Mouse (Mus musculus) hindbrain, embryonic 15.5 days (tissue): ENCODE results near the gene Pik3ca. TPM values are rescaled to one million over a fixed set of nuclear protein-coding genes. Genes with fewer than 3 reads are reported as not detected.

Experiments used
- ATAC-seq: fragments of 200-750 bp; cut with Nextera tagmentation; 2 replicates; pipeline ENCODE4 v1.8.0; 2017; ENCODE audit warnings: low read depth, moderate number of reproducible peaks, moderate TSS enrichment; ENCODE audit not compliant: low FRiP score
- H3K27ac ChIP-seq: fragments of 300-500 bp; sonication (generic); replicated peaks from 2 replicates; pipeline ENCODE4 v1.5.1; 2015; ENCODE audit warnings: mild to moderate bottlenecking, inconsistent platforms
- H3K27me3 ChIP-seq: fragments of 300-500 bp; sonication (generic); 2 replicates; pipeline ENCODE4 v1.6.1; 2015; ENCODE audit warnings: control low read depth, inconsistent platforms
- H3K36me3 ChIP-seq: fragments of 300-500 bp; sonication (generic); 2 replicates; pipeline ENCODE4 v1.6.1; 2015; ENCODE audit warnings: control low read depth, inconsistent platforms
- H3K4me1 ChIP-seq: fragments of 300-500 bp; sonication (generic); replicated peaks from 2 replicates; pipeline ENCODE4 v1.6.1; 2015; ENCODE audit warnings: control low read depth, inconsistent platforms
- H3K4me2 ChIP-seq: fragments of 300-500 bp; sonication (generic); 2 replicates; pipeline ENCODE4 v1.6.1; 2015; ENCODE audit warnings: moderate library complexity, mild to moderate bottlenecking, inconsistent platforms
- H3K4me3 ChIP-seq: fragments of 300-500 bp; sonication (generic); 2 replicates; pipeline ENCODE4 v1.5.1; 2015; ENCODE audit warnings: mild to moderate bottlenecking, inconsistent platforms
- H3K9ac ChIP-seq: fragments of 300-500 bp; sonication (generic); 2 replicates; pipeline ENCODE4 v1.6.1; 2015; ENCODE audit warnings: inconsistent platforms
- H3K9me3 ChIP-seq: fragments of 300-500 bp; sonication (generic); 2 replicates; pipeline ENCODE4 v1.6.1; 2016; ENCODE audit warnings: control low read depth, inconsistent platforms
- WGBS: fragments of 180-500 bp; shearing (Covaris S2); methylation state at CpG from one replicate; pipeline ENCODE4 v1.1.7; 2015; 5-methylcytosine and 5-hydroxymethylcytosine counted together
- polyA plus RNA-seq: library from polyadenylated mRNA; unstranded; fragments of >200 nt; fragmentation: Nextera tagmentation; extraction: Ambion mirVana; gene quantifications from 2 replicates; pipeline ENCODE4 v1.2.1, GENCODE M21; 2015

Pik3ca gene
- polyA plus RNA-seq, 1 experiment from 2014 or later: 10.8 TPM

GRCm38 (mm10) chr3:32470449-32470848, 73.0 kb downstream of the Pik3ca start:
- Histone ChIP-seq H3K9ac (no peak overlapping the region), H3K9me3 (no peaks in the 10 kb centered on the region), H3K4me2 (no peak overlapping the region), H3K36me3 (no peaks in the 10 kb centered on the region), H3K4me3 (no peak overlapping the region), H3K27me3 (no peaks in the 10 kb centered on the region), H3K4me1 (no peaks in the 10 kb centered on the region), H3K27ac (no peak overlapping the region)
- ATAC-seq: no peak
- 67% methylated on average over 7 of the region's 7 CpGs for WGBS

GRCm38 (mm10) chr3:32471098-32471497, 73.6 kb downstream of the Pik3ca start:
- Histone ChIP-seq H3K27me3 (no peaks in the 10 kb centered on the region), H3K4me1 (no peaks in the 10 kb centered on the region), H3K9me3 (no peaks in the 10 kb centered on the region), H3K9ac (no peak overlapping the region), H3K27ac (no peak overlapping the region), H3K4me2 (no peak overlapping the region), H3K36me3 (no peaks in the 10 kb centered on the region), H3K4me3 (no peak overlapping the region)
- 83% methylated on average over 6 of the region's 6 CpGs for WGBS
- ATAC-seq: no peak

DNA sequence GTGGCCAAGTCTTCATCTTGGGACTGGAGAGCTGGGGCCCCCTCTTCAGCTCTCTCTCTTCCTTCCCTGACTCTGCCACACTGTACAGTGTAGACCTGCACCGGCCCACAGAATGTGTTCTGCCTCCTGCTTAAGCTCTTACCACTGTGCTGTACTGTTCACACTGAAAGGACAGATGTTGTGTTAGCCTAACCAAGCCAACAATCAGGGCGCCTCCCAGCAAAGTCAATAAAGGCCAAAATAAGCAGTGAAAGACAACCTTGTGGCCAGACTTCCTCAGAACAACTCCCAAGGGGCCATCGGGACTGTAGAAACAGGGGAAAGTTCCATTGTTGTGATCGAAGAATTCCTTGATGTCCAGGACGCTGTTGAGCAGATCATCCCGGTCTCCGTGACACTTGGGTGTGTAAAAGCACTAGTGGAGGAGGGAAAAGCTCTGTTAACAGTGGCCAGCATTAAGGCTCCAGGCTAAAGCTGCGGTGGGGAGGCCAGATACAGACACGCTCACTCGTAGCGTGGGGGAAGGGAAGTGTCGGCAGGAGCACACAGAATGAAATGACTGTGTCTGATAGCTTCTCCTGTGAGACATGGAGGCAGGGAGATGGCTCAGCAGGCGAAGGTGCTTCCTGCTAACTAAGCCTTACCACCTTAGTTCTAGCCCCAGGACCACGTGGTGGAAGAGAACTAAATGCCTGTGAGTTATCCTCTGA, 74.9 kb downstream of the Pik3ca start:
- Histone ChIP-seq H3K4me2 (no peak overlapping the region), H3K36me3 (no peaks in the 10 kb centered on the region)
- 0 out of 2 replicates have a peak, but pooled peaks have one; percentile 19 for ATAC-seq

DNA sequence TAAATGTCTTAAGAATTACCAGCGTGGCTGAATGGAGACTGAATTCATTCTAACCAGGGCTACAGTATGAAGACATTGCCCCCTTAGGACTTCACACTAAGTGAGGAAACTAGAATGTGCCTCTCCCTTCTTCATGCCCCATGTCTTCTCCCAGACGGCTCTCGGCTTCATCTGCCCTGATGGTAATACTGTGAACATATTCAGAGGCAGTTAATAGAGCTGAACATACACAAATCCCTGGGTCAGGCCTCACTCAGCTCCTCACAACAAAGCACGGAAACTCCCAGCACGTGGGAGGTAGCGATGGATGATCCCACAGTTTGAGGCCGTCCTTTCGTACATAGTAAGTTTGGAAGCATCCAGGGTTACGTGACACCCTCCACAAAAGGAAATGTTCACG, 75.7 kb downstream of the Pik3ca start:
- Histone ChIP-seq H3K27ac (no peak overlapping the region), H3K4me2 (no peak overlapping the region), H3K27me3 (no peaks in the 10 kb centered on the region), H3K9me3 (no peaks in the 10 kb centered on the region), H3K4me3 (no peak overlapping the region), H3K9ac (no peak overlapping the region), H3K36me3 (no peaks in the 10 kb centered on the region), H3K4me1 (no peaks in the 10 kb centered on the region)
- 80% methylated on average over 10 of the region's 10 CpGs for WGBS
- no peak for ATAC-seq

More for the DNA sequence above, 74.9 kb downstream of the Pik3ca start:
- Histone ChIP-seq H3K27me3 (no peaks in the 10 kb centered on the region), H3K9me3 (no peaks in the 10 kb centered on the region), H3K4me1 (no peaks in the 10 kb centered on the region), H3K4me3 (no peak overlapping the region), H3K27ac (no peak overlapping the region), H3K9ac (no peak overlapping the region)
- 74% methylated on average over 14 of the region's 14 CpGs for WGBS

DNA sequence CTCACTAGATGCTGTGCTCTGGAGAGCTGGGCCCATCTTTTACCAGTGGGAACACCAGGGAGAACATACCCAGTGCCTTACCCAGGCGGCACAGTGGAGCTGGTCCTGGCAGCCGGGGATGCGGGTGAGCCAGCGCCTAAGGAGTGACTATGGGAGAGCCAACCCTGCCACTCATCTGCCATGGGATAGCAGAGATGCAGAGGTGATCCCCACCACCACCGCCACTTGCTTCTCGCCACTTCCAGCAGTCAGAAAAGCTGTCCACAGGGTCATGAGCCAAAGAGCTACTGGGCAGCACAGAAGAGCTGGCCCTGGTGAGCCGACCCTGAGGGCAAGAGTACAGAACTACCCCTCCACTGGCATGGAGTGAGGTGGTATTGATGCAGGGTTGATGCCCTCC, 82.5 kb downstream of the Pik3ca start:
- H3K4me2 ChIP-seq: no peak overlapping the region
- no peak overlapping the region for H3K9ac ChIP-seq
- H3K36me3 ChIP-seq: no peaks in the 10 kb centered on the region
- no peak for ATAC-seq
- H3K27ac ChIP-seq: no peak overlapping the region
- H3K4me3 ChIP-seq: no peak overlapping the region
- no peaks in the 10 kb centered on the region for H3K4me1 ChIP-seq
- 88% methylated on average over 7 of the region's 7 CpGs for WGBS
- H3K9me3 ChIP-seq: no peaks in the 10 kb centered on the region
- no peaks in the 10 kb centered on the region for H3K27me3 ChIP-seq

GRCm38 (mm10) chr3:32483035-32483434, 85.6 kb downstream of the Pik3ca start:
- no peak overlapping the region for H3K4me3 ChIP-seq
- ATAC-seq: no peak
- H3K27ac ChIP-seq: no peak overlapping the region
- H3K4me1 ChIP-seq: no peaks in the 10 kb centered on the region
- WGBS: 85% methylated on average over 3 of the region's 3 CpGs
- no peak overlapping the region for H3K4me2 ChIP-seq
- no peaks in the 10 kb centered on the region for H3K9me3 ChIP-seq
- no peaks in the 10 kb centered on the region for H3K27me3 ChIP-seq
- no peak overlapping the region for H3K9ac ChIP-seq
- no peaks in the 10 kb centered on the region for H3K36me3 ChIP-seq

DNA sequence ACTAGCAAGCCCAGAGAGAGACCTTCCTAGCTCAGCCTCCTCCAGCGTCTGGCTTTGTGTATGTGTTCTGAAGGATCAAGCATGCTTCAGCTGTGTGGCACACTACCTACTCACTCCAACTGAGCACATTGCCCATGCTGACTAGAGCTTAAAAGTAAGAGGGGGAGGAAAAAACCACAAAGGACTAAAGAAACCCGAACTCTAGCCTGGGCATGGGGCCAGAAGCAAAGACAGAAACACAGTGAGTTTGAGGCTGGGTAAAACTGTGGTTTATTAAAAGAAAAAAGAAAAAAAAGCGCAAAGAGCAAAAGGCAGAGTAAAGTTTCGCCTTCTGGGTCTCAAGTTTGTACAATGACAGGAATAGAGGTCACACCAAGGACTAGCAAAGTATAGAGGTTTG, 89.1 kb downstream of the Pik3ca start:
- no peaks in the 10 kb centered on the region for H3K27me3 ChIP-seq
- no peaks in the 10 kb centered on the region for H3K36me3 ChIP-seq
- 83% methylated on average over 4 of the region's 4 CpGs for WGBS
- no peak overlapping the region for H3K9ac ChIP-seq
- no peak for ATAC-seq
- no peak overlapping the region for H3K27ac ChIP-seq
- H3K4me3 ChIP-seq: no peak overlapping the region
- H3K4me2 ChIP-seq: no peak overlapping the region
- H3K9me3 ChIP-seq: no peaks in the 10 kb centered on the region
- H3K4me1 ChIP-seq: no peaks in the 10 kb centered on the region

DNA sequence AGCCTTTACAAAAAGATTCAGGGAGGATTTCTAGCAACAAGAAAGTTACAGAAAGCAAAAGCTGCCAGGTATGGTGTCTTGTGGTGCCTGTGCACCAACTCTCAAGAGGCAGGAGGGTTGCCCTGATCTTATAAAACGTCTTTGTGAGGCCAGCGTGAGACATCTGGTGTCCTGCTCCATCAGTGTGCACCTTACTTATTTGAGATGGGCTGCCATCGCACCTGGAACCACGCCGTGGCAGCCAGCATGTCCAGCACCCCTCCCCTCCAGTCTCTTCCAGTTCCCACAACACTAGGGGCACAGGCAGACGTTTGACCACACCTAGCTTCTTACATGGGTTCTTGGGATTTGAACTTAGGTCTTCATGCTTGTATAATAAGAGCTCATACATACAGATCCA, 90.7 kb downstream of the Pik3ca start:
- no peak for ATAC-seq
- no peaks in the 10 kb centered on the region for H3K9me3 ChIP-seq
- 85% methylated on average over 6 of the region's 6 CpGs for WGBS

GRCm38 (mm10) chr3:32490076-32490927, 92.8 kb downstream of the Pik3ca start:
- Histone ChIP-seq H3K9me3 (no peaks in the 10 kb centered on the region), H3K4me1 (no peaks in the 10 kb centered on the region), H3K9ac (no peak overlapping the region), H3K4me2 (no peak overlapping the region), H3K36me3 (no peaks in the 10 kb centered on the region), H3K27ac (no peak overlapping the region), H3K27me3 (no peaks in the 10 kb centered on the region), H3K4me3 (no peak overlapping the region)
- ATAC-seq: no peak
- 79% methylated on average over 15 of the region's 15 CpGs for WGBS

More for the DNA sequence above, 90.7 kb downstream of the Pik3ca start:
- Histone ChIP-seq H3K9ac (no peak overlapping the region), H3K4me1 (no peaks in the 10 kb centered on the region), H3K36me3 (no peaks in the 10 kb centered on the region), H3K27ac (no peak overlapping the region), H3K27me3 (no peaks in the 10 kb centered on the region), H3K4me2 (no peak overlapping the region), H3K4me3 (no peak overlapping the region)

DNA sequence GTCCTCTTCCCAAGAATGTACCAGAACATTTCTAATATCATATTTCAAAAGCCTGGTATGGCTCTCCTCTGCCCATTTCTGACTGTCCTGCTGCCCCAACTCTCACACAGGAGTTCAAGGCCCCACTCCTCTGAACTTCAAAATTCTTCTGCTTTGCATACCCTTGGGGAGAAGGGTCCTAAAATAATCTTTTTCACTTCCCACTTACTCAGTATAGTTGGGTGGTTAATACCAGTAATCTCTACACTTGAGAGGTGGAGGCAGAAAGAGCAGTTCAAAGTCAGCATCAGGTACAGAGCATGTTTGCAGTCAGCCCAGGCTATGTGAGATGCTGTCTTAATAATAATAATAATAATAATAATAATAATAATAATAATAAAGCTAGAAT, 93.5 kb downstream of the Pik3ca start:
- Histone ChIP-seq H3K4me1 (no peaks in the 10 kb centered on the region), H3K9me3 (no peaks in the 10 kb centered on the region), H3K4me2 (no peak overlapping the region), H3K9ac (no peak overlapping the region), H3K4me3 (no peak overlapping the region), H3K36me3 (no peaks in the 10 kb centered on the region), H3K27me3 (no peaks in the 10 kb centered on the region), H3K27ac (no peak overlapping the region)
- no peak for ATAC-seq

- 85% methylated on average over 11 of the region's 11 CpGs for WGBS
- no peak for ATAC-seq
Measured at GRCm38 (mm10) chr3:32492097-32493090, 94.9 kb downstream of the Pik3ca start, which contains the start of gene Kcnmb3. Gene Kcnmb3, minus strand, starts transcription at chr3:32492231.

More at GRCm38 (mm10) chr3:32492097-32493090, 94.9 kb downstream of the Pik3ca start, which contains the start of gene Kcnmb3:
- Histone ChIP-seq H3K27me3 (no peaks in the 10 kb centered on the region), H3K4me1 (no peaks in the 10 kb centered on the region), H3K9ac (no peak within 1 kb of the TSS), H3K9me3 (no peaks in the 10 kb centered on the region), H3K36me3 (no peaks in the 10 kb centered on the region), H3K27ac (no peak within 1 kb of the TSS), H3K4me2 (no peak within 1 kb of the TSS), H3K4me3 (no peak within 1 kb of the TSS)
